Mouse (Mus musculus) urinary bladder, postnatal 25 days (tissue): ENCODE results near the gene Drc1.

Experiments used
- DNase-seq: peaks from one replicate; pipeline ENCODE4 v3.0.0; 2022; ENCODE audit warnings: low spot score

Gene Drc1

GRCm38 (mm10) chr5:30287106-30287882, 6.1 kb downstream of the Drc1 start:
- DNase-seq = no peak

- no peak for DNase-seq
Observed at GRCm38 (mm10) chr5:30340815-30341214, 59.6 kb downstream of the Drc1 start.

DNA sequence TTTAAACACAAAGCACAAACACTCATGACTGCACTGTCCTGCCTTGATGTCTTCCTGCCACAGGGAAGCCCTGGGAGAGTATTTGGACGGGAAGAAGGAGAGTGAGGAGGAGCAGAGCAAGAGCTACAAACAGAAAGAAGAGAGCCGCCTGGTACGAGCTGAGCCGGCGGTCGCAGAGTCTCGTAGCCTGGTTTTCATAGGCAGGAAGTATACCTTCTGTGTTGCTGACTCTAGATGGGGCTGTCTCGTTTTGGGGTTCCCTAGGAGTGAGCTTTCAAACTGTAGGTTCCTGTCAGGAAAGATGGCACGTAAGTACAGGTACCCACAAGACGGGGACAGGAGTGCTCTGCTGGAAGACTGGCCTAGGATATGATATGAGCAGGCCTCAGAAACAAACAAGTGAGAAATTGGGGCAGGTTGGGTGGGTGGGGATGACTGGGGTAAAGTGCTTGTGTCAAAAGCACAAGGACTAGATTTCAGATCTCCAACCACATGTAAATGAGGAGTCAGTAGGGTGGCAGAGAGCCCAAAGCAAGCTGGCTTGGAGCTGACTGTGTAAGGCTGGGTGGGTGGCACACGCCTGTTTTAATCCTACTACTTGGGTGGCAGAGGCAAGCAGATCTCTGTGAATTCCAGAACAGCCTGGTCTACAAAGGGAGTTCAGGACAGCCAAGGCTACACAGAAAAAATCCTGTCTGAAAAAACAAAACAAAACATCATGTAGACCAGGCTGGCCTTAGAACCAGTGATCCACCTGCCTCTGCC, 60.6 kb downstream of the Drc1 start:
- no peak for DNase-seq

GRCm38 (mm10) chr5:30342601-30343015, 61.4 kb downstream of the Drc1 start:
- DNase-seq = no peak

GRCm38 (mm10) chr5:30343107-30343506, 61.9 kb downstream of the Drc1 start:
- DNase-seq = peak; percentile 68

DNA sequence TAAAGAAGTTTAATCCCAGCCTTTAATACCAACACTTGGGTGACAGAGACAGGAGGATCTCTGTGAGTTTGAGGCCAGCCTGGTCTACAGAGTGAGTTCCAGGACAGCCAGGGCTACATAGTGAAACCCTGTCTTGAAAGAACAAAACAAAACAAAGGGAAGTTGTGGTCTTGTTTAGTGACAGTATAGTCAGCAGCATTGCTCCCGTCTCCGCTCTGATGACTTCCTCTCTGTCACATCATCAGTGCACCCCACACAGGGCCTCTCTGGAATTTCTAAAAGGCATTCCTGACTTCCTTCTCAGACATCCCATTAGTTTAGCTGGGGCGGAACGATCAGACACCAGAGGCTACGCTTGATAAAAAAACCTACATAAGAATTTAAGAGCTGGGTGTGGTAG, 62.7 kb downstream of the Drc1 start:
- DNase-seq = no peak

GRCm38 (mm10) chr5:30353605-30354004, 72.4 kb downstream of the Drc1 start:
- DNase-seq = no peak

DNA sequence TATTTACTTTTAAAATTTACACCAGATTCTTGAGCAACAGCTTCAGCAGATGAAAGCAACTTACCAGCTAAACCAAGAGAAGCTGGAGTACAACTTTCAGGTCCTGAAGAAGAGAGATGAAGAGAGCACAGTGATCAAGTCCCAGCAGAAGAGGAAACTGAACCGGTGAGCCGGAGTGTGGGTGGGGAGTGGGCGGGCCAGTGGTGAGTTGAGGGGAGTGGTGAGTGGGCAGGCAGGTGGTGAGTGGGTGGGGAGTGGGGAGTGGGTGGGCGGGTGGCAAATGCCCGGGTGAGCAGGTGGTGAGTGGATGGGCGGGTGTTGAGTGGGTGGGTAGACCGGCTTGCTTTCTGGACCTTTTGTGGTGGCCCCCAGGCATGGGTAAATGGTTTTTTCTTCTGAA, 73.9 kb downstream of the Drc1 start:
- DNase-seq = no peak

DNA sequence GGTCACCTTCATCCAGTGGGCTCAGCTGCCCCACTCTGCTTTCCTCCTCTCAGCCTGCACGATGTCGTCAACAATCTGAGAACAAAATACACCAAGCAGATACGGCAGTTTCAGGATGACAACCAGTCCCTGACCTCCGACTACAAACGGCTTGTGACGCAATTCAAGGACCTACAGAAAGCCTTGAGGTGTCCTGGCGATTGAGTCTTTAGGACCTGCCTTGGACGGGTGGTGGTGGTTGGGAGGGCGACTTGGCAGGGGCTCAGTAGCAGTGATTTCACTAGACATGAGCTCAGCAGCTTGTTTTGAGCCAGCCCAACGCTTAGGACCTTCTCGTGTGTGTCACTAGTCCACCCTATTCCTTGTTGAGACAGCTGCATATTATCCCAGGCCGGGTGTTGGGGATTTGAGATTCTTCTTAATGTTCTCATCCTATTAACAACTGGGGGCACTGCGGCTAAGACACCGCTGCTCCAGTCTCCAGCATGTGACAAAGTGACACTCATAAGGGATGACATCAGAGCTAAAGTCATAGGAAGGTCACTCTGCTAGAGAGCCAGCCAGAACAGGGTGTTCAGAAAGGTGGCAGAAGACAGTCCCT, 74.5 kb downstream of the Drc1 start:
- DNase-seq = no peak

DNA sequence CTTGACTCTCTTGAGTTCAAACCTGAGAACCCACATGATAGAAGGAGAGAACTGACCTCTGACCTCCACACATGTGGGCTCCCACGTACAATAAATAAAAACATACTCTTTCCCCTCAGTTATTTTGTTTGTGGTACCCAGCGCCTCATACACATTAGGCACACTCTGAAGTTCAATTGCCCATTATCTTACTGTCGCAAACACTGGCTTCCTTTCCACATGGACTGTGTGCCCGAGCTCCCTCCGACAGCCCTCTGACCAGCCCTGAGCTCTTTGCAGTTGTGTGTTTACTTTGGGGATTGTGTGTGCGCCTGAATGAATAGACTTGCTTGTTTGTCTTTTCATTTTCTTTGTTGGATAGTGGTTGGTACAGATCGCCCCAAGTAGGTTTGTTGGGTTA, 75.5 kb downstream of the Drc1 start:
- no peak for DNase-seq

DNA sequence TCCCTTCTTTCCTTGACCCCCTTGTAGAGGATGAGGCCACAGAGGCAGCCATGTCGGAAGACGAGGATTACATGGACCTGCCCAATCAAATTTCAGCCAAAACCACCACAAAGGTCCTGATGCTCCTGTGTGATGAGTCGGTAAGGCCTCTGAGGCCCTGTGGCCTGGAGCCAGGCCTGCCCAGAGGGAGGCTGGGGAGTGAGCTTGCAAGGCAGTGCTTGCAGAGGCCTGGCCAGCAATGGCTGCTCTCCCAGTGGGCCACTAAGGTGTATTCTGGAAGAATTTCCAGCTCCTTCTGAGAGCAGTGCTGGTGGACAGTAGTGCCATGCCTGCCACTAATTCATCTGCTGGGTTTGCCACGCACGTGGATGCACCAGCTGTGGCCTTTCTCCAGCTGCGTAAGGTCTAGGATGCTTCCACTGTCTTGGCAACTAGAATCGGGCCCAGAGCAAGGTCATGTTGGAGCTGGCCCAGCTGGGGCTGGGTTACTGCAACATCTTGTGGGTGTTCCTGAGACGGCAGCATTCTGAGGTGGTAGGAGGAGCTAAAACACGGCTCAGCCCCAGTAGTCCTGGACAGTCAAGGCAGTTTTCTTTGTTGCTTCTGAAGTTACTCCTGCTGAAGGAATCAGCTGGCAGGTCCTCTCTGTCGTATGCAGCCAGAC, 77.4 kb downstream of the Drc1 start:
- no peak for DNase-seq

DNA sequence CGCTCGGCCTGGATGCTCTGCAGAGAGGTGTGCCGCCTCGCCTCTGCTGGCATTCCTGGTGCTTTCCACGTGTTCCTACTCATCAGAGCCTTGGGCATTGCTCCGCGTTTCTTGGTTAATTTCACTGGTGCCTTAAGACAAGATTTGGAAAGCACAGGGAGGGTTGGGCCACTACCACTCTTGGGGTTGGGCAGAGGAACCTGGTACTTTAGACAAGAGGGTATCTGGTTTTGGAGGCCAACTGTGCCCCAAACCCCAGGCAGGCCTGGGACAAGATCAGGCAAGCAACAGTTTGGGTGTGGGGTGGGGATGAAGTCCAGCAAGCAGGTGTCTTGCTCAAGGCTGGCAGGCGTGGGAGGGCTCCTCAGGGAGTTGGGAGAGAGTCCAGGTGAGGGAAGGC, 86.2 kb downstream of the Drc1 start:
- DNase-seq = no peak

- no peak for DNase-seq
Observed at GRCm38 (mm10) chr5:30369426-30369825, 88.2 kb downstream of the Drc1 start.

- DNase-seq = no peak
Observed at GRCm38 (mm10) chr5:30382876-30383275, 101.7 kb downstream of the Drc1 start.

DNA sequence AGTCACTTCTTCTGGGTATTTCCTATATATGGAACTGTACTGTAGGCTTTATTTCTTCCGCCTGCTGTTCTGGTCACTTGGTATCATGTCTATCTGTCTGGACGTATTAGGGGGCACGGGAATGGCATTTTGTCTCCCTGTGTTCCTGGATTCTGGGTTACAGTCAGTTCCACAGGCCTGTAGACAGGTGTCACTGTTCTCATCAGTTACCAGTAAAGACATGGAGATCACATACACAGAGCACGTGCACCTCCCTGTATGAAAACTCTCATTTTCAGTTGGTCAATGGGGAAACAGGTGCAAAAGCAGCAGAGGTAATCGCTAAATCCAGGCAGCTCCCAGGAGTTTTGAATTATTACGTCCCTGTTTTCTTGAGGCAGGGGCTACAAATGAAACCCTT, 106.5 kb downstream of the Drc1 start:
- no peak for DNase-seq

DNA sequence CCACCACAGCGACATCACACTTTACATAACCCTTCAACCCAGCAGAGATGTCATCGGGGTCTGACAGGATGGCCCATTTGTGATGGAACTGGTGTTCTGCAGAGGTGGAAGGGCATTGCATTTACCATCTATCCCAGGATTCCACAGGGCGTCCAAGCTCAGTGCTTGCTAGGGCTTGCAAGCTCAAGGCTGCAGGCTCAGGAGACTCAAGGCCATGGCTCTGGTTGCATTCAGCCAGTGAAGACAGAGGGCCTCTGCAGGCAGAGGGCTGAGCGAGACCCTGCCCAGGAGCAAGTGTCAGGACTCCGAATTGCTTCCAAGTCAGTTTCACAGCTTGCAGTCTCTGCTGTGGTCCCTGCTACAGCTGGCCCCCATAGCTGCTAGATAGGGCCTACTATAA, 108.6 kb downstream of the Drc1 start:
- no peak for DNase-seq

- DNase-seq = peak; percentile 73
Observed at GRCm38 (mm10) chr5:30391473-30391872, 110.3 kb downstream of the Drc1 start.

DNA sequence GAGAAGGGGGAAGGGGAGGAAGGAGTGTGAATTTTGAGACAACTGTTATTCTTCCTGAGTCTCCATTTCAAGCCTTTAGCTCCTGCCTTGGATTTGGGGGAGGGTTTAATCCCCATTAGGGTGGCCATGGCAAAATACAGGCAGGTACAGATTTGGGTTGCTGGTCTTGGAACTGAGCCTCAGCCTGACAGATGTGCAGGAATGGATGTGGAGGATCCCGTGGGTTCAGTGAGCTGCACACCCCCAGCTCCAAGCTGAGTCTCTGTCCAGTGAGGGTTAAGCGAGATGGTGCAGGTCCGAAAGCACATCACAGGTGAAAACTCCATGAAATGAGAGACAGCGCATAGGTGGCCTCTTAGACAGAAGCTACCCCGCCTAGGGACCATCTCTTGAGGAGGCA, 119.3 kb downstream of the Drc1 start:
- DNase-seq = no peak

DNA sequence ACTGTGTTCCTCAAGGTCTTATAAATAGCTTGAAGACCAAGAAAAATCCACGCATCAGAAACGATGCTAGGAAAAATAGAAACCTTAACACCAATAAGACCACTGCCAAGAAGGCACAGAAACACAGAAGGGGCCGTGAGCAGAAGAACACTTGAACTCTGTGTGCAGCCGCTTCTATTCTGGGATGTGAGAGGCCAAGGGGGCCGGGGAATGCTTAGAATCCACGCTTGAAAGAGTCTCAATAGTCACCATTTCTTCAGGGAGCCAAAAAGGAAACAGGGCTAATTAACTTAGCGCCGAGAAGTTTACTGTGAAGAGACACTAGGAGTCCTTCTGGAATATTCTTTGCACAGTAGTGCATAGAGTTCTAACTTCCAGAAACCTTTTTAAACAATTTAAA, 120.0 kb downstream of the Drc1 start:
- no peak for DNase-seq

DNA sequence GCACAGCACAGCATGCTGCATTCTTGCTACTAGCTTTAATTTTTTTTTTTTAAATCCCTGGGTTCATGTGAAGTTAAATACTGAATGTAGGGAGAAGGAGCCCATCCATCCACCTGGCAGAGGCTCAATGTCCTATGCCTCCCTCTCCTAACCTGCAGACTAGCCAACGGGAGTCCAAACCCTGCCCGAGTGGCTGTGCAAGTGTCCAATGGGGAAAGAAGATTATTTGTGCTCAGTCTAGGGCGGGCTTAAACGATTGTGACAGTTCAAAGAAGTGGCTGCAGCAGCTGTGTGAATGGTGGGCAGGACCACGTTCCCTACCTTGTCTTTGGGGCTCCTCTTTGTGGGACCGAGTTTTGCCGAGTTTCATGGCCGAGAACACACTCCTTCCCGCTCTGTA, 125.7 kb downstream of the Drc1 start:
- no peak for DNase-seq

GRCm38 (mm10) chr5:30411524-30411923, 130.3 kb downstream of the Drc1 start:
- no peak for DNase-seq

DNA sequence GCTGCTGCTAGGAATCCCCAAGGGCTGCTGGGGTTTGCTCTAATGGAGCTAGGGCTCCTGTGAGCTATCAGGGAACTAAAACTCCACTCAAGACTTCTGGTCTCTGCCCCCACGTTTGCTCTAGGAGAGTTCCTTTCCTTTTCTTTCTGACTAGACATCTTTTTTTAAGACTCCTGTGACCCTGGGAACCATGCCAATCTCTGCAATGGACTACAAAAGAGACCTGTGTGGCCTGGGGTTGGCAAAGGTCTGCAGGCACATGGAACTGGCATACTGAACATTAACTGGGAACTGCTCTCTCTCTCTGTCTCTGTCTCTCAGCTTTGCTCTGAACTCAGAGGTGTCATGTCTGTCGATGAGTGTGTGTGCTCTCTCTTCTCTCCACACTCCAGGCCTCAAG, 134.2 kb downstream of the Drc1 start:
- DNase-seq = no peak

DNA sequence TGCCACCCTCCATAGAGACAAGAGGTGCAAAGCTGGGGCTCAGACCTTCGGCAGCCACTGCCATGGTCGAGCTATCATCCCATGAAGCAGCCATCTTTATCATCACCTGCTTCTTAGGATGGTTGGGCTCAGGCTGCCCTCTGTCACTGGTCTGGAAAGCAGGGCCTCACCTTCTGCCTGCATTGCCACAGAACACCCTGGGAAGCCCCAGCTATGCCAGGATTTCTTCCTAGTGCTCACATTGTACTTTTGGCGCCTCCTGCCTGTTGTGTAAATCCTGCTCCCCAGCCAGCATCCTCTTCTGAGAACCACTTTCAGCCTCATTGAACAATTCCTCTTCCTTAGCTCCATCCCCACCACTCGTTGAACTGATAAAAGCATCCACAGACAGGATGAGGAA, 134.7 kb downstream of the Drc1 start:
- no peak for DNase-seq
